20 mouse cellular contexts compared by ENCODE assay signal in the genomic region with DNA sequence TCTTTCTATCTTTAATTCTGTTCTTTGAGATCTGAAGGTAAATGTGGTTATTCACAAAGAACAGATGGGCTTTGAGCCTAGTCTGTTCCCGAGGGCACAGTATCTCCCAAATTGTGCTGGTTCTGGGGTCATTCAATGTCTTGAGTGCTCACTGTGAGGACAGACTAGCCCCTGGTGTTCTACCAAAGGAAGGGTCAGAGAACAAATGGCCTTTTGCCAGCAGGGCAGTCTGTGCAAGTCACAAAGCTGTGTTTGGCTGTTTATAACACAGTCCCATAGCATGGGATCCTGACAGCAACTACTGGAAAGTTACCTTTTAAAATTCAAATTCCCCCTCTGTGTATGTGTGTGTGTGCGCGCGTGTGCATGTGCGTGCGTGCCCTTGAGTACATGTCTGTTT. TPM values are rescaled to one million over a fixed set of nuclear protein-coding genes. Genes with fewer than 3 reads are reported as not detected.
"Had no signal": no experiment of that assay in that cellular context is flagged by ENCODE, and none has a peak within 500 bp of the region (broad histone marks: within the 10 kb centered on the region; RNA-seq: fewer than 3 reads in every experiment).

No protein-coding gene starts in this region.

- H3K4me2 ChIP-seq: limb, embryonic 13.5 days; liver, embryonic 12.5 days; liver, embryonic 15.5 days; lung, embryonic 15.5 days; midbrain, embryonic 13.5 days; neural tube, embryonic 13.5 days had no signal

- DNase-seq: layer of hippocampus, adult 9-11 months; liver; lung, adult 18-20 months; lung, postnatal 10 days; lung, postnatal 36 days; thymus, adult 18-20 months; thymus, postnatal 4 days had no signal

- H3K27ac ChIP-seq: layer of hippocampus, adult 2 months; limb, embryonic 10.5 days; limb, embryonic 13.5 days; liver, embryonic 12.5 days; liver, embryonic 15.5 days; lung, embryonic 15.5 days; midbrain, embryonic 10.5 days; midbrain, embryonic 13.5 days; neural tube, embryonic 13.5 days had no signal

- H3K4me3 ChIP-seq: layer of hippocampus, adult 2 months; limb, embryonic 10.5 days; limb, embryonic 13.5 days; liver, embryonic 12.5 days; liver, embryonic 15.5 days; lung, embryonic 15.5 days; megakaryocyte, embryonic 14.5 days; midbrain, embryonic 10.5 days; midbrain, embryonic 13.5 days; myocyte; neural tube, embryonic 13.5 days had no signal

- H3K9ac ChIP-seq: limb, embryonic 13.5 days; liver, embryonic 12.5 days; liver, embryonic 15.5 days; lung, embryonic 15.5 days; midbrain, embryonic 13.5 days; neural tube, embryonic 13.5 days had no signal

- H3K4me1 ChIP-seq: limb, embryonic 10.5 days; limb, embryonic 13.5 days; liver, embryonic 12.5 days; liver, embryonic 15.5 days; lung, embryonic 15.5 days; megakaryocyte, embryonic 14.5 days; midbrain, embryonic 10.5 days; midbrain, embryonic 13.5 days; neural tube, embryonic 13.5 days had no signal

- H3K36me3 ChIP-seq: limb, embryonic 10.5 days; limb, embryonic 13.5 days; liver, embryonic 12.5 days; liver, embryonic 15.5 days; lung, embryonic 15.5 days; midbrain, embryonic 10.5 days; midbrain, embryonic 13.5 days; neural tube, embryonic 13.5 days had no signal

- H3K27me3 ChIP-seq: liver, embryonic 15.5 days; lung, embryonic 15.5 days; midbrain, embryonic 13.5 days; neural tube, embryonic 13.5 days had no signal

- ATAC-seq: intestine, postnatal 0 days; liver, embryonic 12.5 days; midbrain, embryonic 13.5 days; midbrain, embryonic 16.5 days had no signal

- H3K9me3 ChIP-seq: limb, embryonic 10.5 days; limb, embryonic 13.5 days; liver, embryonic 12.5 days; liver, embryonic 15.5 days; lung, embryonic 15.5 days; megakaryocyte, embryonic 14.5 days; midbrain, embryonic 10.5 days; midbrain, embryonic 13.5 days; neural tube, embryonic 13.5 days had no signal

RNA-seq across cellular contexts. Expression of gene Slc9a3, which starts 8.7 kb away (rescaled TPM):
- polyA plus RNA-seq: limb, embryonic 10.5 days; limb, embryonic 13.5 days; liver, embryonic 12.5 days; liver, embryonic 15.5 days; lung, embryonic 15.5 days; midbrain, embryonic 10.5 days had no signal
